Mouse (Mus musculus) forebrain, embryonic 14.5 days (tissue): ENCODE results near the gene Gm20388. TPM values are rescaled to one million over a fixed set of nuclear protein-coding genes. Genes with fewer than 3 reads are reported as not detected.

Experiments
- ATAC-seq: fragments of 200-750 bp; cut with Nextera tagmentation; 2 replicates; pipeline ENCODE4 v1.8.0; 2017; ENCODE audit warnings: mild to moderate bottlenecking, moderate library complexity
- DNase-seq: peaks from one replicate; pipeline ENCODE4 v3.0.0-alpha.2; 2015; ENCODE audit warnings: low spot score
- H3K27ac ChIP-seq: fragments of 300-500 bp; sonication (generic); 2 replicates; pipeline ENCODE4 v1.5.1; 2014; ENCODE audit warnings: low read depth, mild to moderate bottlenecking, control low read depth, low read length, moderate library complexity
- H3K27me3 ChIP-seq: fragments of 300-500 bp; sonication (generic); replicated peaks from 2 replicates; pipeline ENCODE4 v1.6.1; 2014; ENCODE audit warnings: low read length, control low read depth, mixed read lengths; ENCODE audit not compliant: control insufficient read depth, insufficient read depth
- H3K36me3 ChIP-seq: fragments of 300-500 bp; sonication (generic); 2 replicates; pipeline ENCODE4 v1.6.1; 2014; ENCODE audit warnings: low read length, control low read depth; ENCODE audit not compliant: control insufficient read depth, insufficient read depth
- H3K4me1 ChIP-seq: fragments of 300-500 bp; sonication (generic); 2 replicates; pipeline ENCODE4 v1.6.1; 2014; ENCODE audit warnings: antibody characterized with exemption, low read length, control low read depth; ENCODE audit not compliant: control insufficient read depth, insufficient read depth
- H3K4me2 ChIP-seq: fragments of 300-500 bp; sonication (generic); 2 replicates; pipeline ENCODE4 v1.6.1; 2014; ENCODE audit warnings: mild to moderate bottlenecking, control low read depth, low read length
- H3K4me3 ChIP-seq: fragments of 300-500 bp; sonication (generic); 2 replicates; pipeline ENCODE4 v1.5.1; 2014; ENCODE audit warnings: low read depth, low read length, control low read depth
- H3K9ac ChIP-seq: fragments of 300-500 bp; sonication (generic); 2 replicates; pipeline ENCODE4 v1.6.1; 2014; ENCODE audit warnings: mild to moderate bottlenecking, low read length, control low read depth, moderate library complexity
- H3K9me3 ChIP-seq: fragments of 300-500 bp; sonication (generic); replicated peaks from 2 replicates; pipeline ENCODE4 v1.6.1; 2016; ENCODE audit warnings: low read length, control low read depth, mixed read lengths; ENCODE audit not compliant: control insufficient read depth
- WGBS: fragments of 180-500 bp; shearing (Covaris S2); extraction: QIAGEN DNeasy Blood & Tissue Kit; methylation state at CpG from one replicate; pipeline ENCODE4 v1.1.7; 2014; 5-methylcytosine and 5-hydroxymethylcytosine counted together
- polyA plus RNA-seq: library from polyadenylated mRNA; unstranded; fragments of >200 nt; fragmentation: Nextera tagmentation; extraction: Ambion mirVana; gene quantifications from 2 replicates; pipeline ENCODE4 v1.2.1, GENCODE M21; 2014

Gene Gm20388
- polyA plus RNA-seq, 1 experiment from 2014 or later, result 7.4 TPM

- no peak for DNase-seq
- no peak overlapping the region for H3K4me2 ChIP-seq
- H3K9me3 ChIP-seq, result no peaks in the 10 kb centered on the region
These were observed 2941.3 kb downstream of the Gm20388 start for GRCm38 (mm10) chr8:122851692-122852545.

GRCm38 (mm10) chr8:122852546-122852905 lies 2941.9 kb downstream of the Gm20388 start:
- Histone ChIP-seq H3K36me3 (no peaks in the 10 kb centered on the region), H3K9me3 (no peaks in the 10 kb centered on the region), H3K27ac (no peak overlapping the region), H3K4me3 (no peak overlapping the region), H3K9ac (no peak overlapping the region), H3K4me2 (no peak overlapping the region), H3K27me3 (no peaks in the 10 kb centered on the region), H3K4me1 (peaks cover 9% of the 10 kb centered on the region)
- no peak for DNase-seq
- WGBS, result 38% methylated on average over 1 of the region's 1 CpGs
- ATAC-seq, result no peak

More at GRCm38 (mm10) chr8:122851692-122852545, 2941.3 kb downstream of the Gm20388 start:
- no peak overlapping the region for H3K27ac ChIP-seq
- H3K27me3 ChIP-seq, result no peaks in the 10 kb centered on the region
- H3K4me3 ChIP-seq, result no peak overlapping the region
- ATAC-seq, result no peak
- no peak overlapping the region for H3K9ac ChIP-seq
- H3K36me3 ChIP-seq, result no peaks in the 10 kb centered on the region
- peaks cover 9% of the 10 kb centered on the region for H3K4me1 ChIP-seq
- 77% methylated on average over 12 of the region's 12 CpGs for WGBS

GRCm38 (mm10) chr8:122853340-122853771 lies 2942.7 kb downstream of the Gm20388 start:
- Histone ChIP-seq H3K9ac (no peak overlapping the region), H3K27ac (no peak overlapping the region), H3K9me3 (no peaks in the 10 kb centered on the region), H3K4me2 (no peak overlapping the region), H3K36me3 (no peaks in the 10 kb centered on the region), H3K27me3 (no peaks in the 10 kb centered on the region), H3K4me3 (no peak overlapping the region), H3K4me1 (peaks cover 6% of the 10 kb centered on the region)
- DNase-seq (peak; percentile 27), ATAC-seq (peak; percentile 66)
- WGBS, result 11% methylated on average over 11 of the region's 11 CpGs

GRCm38 (mm10) chr8:122854388-122854787 lies 2943.7 kb downstream of the Gm20388 start:
- DNase-seq (no peak), ATAC-seq (no peak)
- Histone ChIP-seq H3K4me2 (no peak overlapping the region), H3K4me3 (no peak overlapping the region), H3K27me3 (no peaks in the 10 kb centered on the region), H3K9ac (no peak overlapping the region), H3K4me1 (peaks cover 6% of the 10 kb centered on the region), H3K27ac (no peak overlapping the region), H3K36me3 (no peaks in the 10 kb centered on the region), H3K9me3 (no peaks in the 10 kb centered on the region)
- 85% methylated on average over 7 of the region's 7 CpGs for WGBS

GRCm38 (mm10) chr8:122855123-122855522 lies 2944.5 kb downstream of the Gm20388 start:
- H3K36me3 ChIP-seq, result no peaks in the 10 kb centered on the region
- no peak for DNase-seq
- H3K27me3 ChIP-seq, result no peaks in the 10 kb centered on the region
- no peak overlapping the region for H3K9ac ChIP-seq
- ATAC-seq, result no peak
- H3K4me1 ChIP-seq, result peaks cover 6% of the 10 kb centered on the region
- H3K4me3 ChIP-seq, result no peak overlapping the region
- no peak overlapping the region for H3K4me2 ChIP-seq
- no peak overlapping the region for H3K27ac ChIP-seq
- H3K9me3 ChIP-seq, result no peaks in the 10 kb centered on the region
- 85% methylated on average over 4 of the region's 4 CpGs for WGBS

GRCm38 (mm10) chr8:122856288-122856687 lies 2945.6 kb downstream of the Gm20388 start:
- H3K9ac ChIP-seq, result no peak overlapping the region
- peaks cover 6% of the 10 kb centered on the region for H3K4me1 ChIP-seq
- no peak overlapping the region for H3K27ac ChIP-seq
- DNase-seq (no peak), ATAC-seq (no peak)
- H3K9me3 ChIP-seq, result no peaks in the 10 kb centered on the region
- no peak overlapping the region for H3K4me3 ChIP-seq
- H3K27me3 ChIP-seq, result no peaks in the 10 kb centered on the region
- no peak overlapping the region for H3K4me2 ChIP-seq
- no peaks in the 10 kb centered on the region for H3K36me3 ChIP-seq
- WGBS, result 79% methylated on average over 8 of the region's 8 CpGs

GRCm38 (mm10) chr8:122859843-122860242 lies 2949.2 kb downstream of the Gm20388 start:
- no peak overlapping the region for H3K4me2 ChIP-seq
- H3K4me3 ChIP-seq, result no peak overlapping the region
- H3K36me3 ChIP-seq, result no peaks in the 10 kb centered on the region
- ATAC-seq (no peak), DNase-seq (no peak)
- H3K9ac ChIP-seq, result no peak overlapping the region
- H3K27me3 ChIP-seq, result no peaks in the 10 kb centered on the region
- WGBS, result 65% methylated on average over 13 of the region's 13 CpGs
- no peaks in the 10 kb centered on the region for H3K4me1 ChIP-seq
- peaks cover 5% of the 10 kb centered on the region; the same call in 1 of the 2 replicates for H3K9me3 ChIP-seq
- H3K27ac ChIP-seq, result no peak overlapping the region

GRCm38 (mm10) chr8:122864719-122865129 lies 2954.1 kb downstream of the Gm20388 start:
- Histone ChIP-seq H3K27ac (no peak overlapping the region), H3K27me3 (no peaks in the 10 kb centered on the region), H3K36me3 (no peaks in the 10 kb centered on the region), H3K4me2 (peak overlapping the region; percentile 37), H3K4me3 (peak overlapping the region; percentile 17), H3K4me1 (no peaks in the 10 kb centered on the region), H3K9me3 (peaks cover 13% of the 10 kb centered on the region; the same call in 1 of the 2 replicates), H3K9ac (no peak overlapping the region)
- WGBS, result 54% methylated on average over 24 of the region's 26 CpGs
- ATAC-seq, result no peak
- no peak for DNase-seq

- peak overlapping the region; percentile 37 for H3K4me2 ChIP-seq
- no peak for ATAC-seq
- H3K27me3 ChIP-seq, result peaks cover 1% of the 10 kb centered on the region; the same call in 1 of the 2 replicates
- H3K27ac ChIP-seq, result no peak overlapping the region
- H3K4me3 ChIP-seq, result peak overlapping the region; percentile 17
- H3K9me3 ChIP-seq, result peaks cover 13% of the 10 kb centered on the region; the same call in 1 of the 2 replicates
- no peak overlapping the region for H3K9ac ChIP-seq
- WGBS, result 64% methylated on average over 10 of the region's 10 CpGs
- no peak for DNase-seq
- no peaks in the 10 kb centered on the region for H3K4me1 ChIP-seq
- no peaks in the 10 kb centered on the region for H3K36me3 ChIP-seq
These were observed 2954.8 kb downstream of the Gm20388 start for GRCm38 (mm10) chr8:122865441-122865840.
